Mouse (Mus musculus): Measurements from ENCODE around the gene Egr2. TPM values are rescaled to one million over a fixed set of nuclear protein-coding genes. Genes with fewer than 3 reads are reported as not detected.

The Egr2 gene
- total RNA-seq (2023) = 16.4 TPM

GRCm38 (mm10) chr10:67535256-67535655 lies at the start of gene Egr2:
Gene Egr2, plus strand, starts transcription at chr10:67535475.

DNA sequence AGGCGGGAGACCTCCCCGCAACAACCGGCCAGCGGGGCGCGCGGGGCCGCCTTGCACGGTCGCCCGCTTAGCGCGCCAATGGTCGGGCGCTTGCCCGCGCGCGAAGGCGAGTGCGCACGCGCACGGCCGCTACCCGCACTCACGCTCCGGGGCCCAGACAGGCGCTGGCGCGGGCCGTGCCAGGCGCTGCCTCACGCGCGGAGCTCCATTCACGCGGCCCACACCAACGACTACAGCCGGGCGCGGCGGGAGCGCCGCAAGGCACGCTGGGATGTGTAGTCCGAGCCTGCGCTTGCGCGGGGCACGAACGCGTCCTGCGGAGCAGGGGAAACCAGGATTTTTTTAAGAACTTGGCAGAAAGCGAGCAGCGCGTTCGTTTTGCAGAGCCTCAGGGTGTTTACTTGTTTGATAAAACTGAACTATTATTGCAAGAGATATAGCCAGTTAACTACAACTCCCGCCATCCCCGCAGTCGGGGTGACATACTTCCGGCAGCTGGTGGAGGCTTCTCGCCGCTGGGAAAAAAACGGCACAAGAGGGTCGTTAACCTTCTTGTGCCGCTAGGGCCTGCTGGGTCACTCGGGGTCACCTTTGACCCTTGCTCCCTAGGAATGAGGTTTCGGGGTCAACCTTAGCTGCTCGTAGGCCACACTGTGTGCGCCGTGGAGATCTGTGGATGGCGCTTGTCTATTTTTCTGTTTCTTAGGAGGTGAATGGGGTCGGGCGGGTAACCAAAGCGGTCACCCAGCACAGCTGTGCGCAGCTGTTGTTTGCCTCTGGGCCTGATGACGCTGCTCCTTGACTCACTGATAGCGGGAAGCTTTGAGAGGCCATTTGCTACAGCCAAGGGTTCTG lies 13.8 kb downstream of the Egr2 start, which contains the start of gene Ado:
Ado (minus strand) TSS at position 79 of the 855 bp plus-strand sequence.

Other genes starting within 250 kb of the Egr2 start
- 14.4 TPM for gene Ado, start 13.5 kb downstream of the Egr2 start, total RNA-seq (2023)

Data from CD4-positive naive resting alpha-beta T cell, adult 57 days (primary cell).